Mouse (Mus musculus) hindbrain, postnatal 0 days (tissue): ENCODE measurements around the gene Nmrk1. TPM values are rescaled to one million over a fixed set of nuclear protein-coding genes. Genes with fewer than 3 reads are reported as not detected.

Experiments
- ATAC-seq: fragments of 200-750 bp; cut with Nextera tagmentation; 2 replicates; pipeline ENCODE4 v1.8.0; 2017; ENCODE audit warnings: mild to moderate bottlenecking, moderate TSS enrichment, moderate library complexity
- DNase-seq: peaks from one replicate; pipeline ENCODE4 v3.0.0-alpha.2; 2015; ENCODE audit warnings: low spot score
- H3K27ac ChIP-seq: fragments of 300-500 bp; sonication (generic); 2 replicates; pipeline ENCODE4 v1.5.1; 2014; ENCODE audit warnings: mild to moderate bottlenecking
- H3K27me3 ChIP-seq: fragments of 300-500 bp; sonication (generic); 2 replicates; pipeline ENCODE4 v1.6.1; 2014; ENCODE audit warnings: low read length, mixed read lengths; ENCODE audit not compliant: insufficient read depth
- H3K36me3 ChIP-seq: fragments of 300-500 bp; sonication (generic); 2 replicates; pipeline ENCODE4 v1.6.1; 2014; ENCODE audit warnings: low read length, mixed read lengths; ENCODE audit not compliant: insufficient read depth
- H3K4me1 ChIP-seq: fragments of 300-500 bp; sonication (generic); 2 replicates; pipeline ENCODE4 v1.6.1; 2014; ENCODE audit warnings: antibody characterized with exemption, low read length, mixed read lengths; ENCODE audit not compliant: insufficient read depth
- H3K4me2 ChIP-seq: fragments of 300-500 bp; sonication (generic); 2 replicates; pipeline ENCODE4 v1.6.1; 2014; ENCODE audit warnings: low read depth, mild to moderate bottlenecking, low read length, moderate library complexity, mixed read lengths
- H3K4me3 ChIP-seq: fragments of 300-500 bp; sonication (generic); 2 replicates; pipeline ENCODE4 v1.5.1; 2014; ENCODE audit warnings: low read length
- H3K9ac ChIP-seq: fragments of 300-500 bp; sonication (generic); replicated peaks from 2 replicates; pipeline ENCODE4 v1.6.1; 2014; ENCODE audit warnings: mild to moderate bottlenecking, low read length, moderate library complexity, mixed read lengths
- H3K9me3 ChIP-seq: fragments of 300-500 bp; sonication (generic); 2 replicates; pipeline ENCODE4 v1.6.1; 2016; ENCODE audit warnings: low read length, mixed read lengths
- CTCF ChIP-seq: IDR thresholded peaks from 2 replicates; pipeline ENCODE4 v1.5.1; 2016; ENCODE audit warnings: antibody characterized with exemption, control low read depth, low read depth
- WGBS: fragments of 180-500 bp; shearing (Covaris S2); extraction: QIAGEN DNeasy Blood & Tissue Kit; methylation state at CpG from one replicate; pipeline ENCODE4 v1.1.7; 2014; 5-methylcytosine and 5-hydroxymethylcytosine counted together
- polyA plus RNA-seq: library from polyadenylated mRNA; unstranded; fragments of >200 nt; fragmentation: Nextera tagmentation; extraction: Ambion mirVana; gene quantifications from 2 replicates; pipeline ENCODE4 v1.2.1, GENCODE M21; 2015
- total RNA-seq: library from RNA; depleted of rRNA; stranded (reverse); fragments of >200 nt; gene quantifications from 2 replicates; pipeline ENCODE4 v1.2.3, GENCODE M21; 2014

Nmrk1 gene
- total and polyA plus RNA-seq, 2 experiments from 2014 or later, result 9.2 to 10.6 TPM

DNA sequence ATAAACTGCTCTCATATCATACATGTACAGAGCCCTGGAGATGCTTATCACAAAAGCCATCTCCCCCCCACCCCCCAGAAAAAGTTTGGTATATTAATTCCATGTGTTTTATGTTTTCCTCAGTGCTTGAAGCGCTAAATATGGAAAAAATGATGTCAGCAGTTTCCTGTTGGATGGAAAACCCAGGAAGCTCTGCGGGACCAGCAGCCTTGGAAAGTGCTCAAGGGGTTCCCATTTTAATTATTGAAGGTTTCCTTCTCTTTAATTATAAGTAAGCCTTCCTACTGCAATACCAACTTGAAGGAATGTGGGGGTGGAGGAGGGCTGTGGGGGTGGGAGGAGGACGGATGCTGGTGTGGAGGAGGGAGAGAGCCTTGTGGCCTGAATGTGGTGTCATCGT, 9.3 kb downstream of the Nmrk1 start:
- Histone ChIP-seq H3K9me3 (no peaks in the 10 kb centered on the region), H3K9ac (no peak overlapping the region), H3K27me3 (no peaks in the 10 kb centered on the region), H3K4me2 (no peak overlapping the region), H3K36me3 (no peaks in the 10 kb centered on the region), H3K4me3 (no peak overlapping the region), H3K4me1 (no peaks in the 10 kb centered on the region), H3K27ac (no peak overlapping the region)
- WGBS, result 81% methylated on average over 4 of the region's 4 CpGs
- DNase-seq (no peak), ATAC-seq (no peak)
- no peak for TF ChIP-seq CTCF

DNA sequence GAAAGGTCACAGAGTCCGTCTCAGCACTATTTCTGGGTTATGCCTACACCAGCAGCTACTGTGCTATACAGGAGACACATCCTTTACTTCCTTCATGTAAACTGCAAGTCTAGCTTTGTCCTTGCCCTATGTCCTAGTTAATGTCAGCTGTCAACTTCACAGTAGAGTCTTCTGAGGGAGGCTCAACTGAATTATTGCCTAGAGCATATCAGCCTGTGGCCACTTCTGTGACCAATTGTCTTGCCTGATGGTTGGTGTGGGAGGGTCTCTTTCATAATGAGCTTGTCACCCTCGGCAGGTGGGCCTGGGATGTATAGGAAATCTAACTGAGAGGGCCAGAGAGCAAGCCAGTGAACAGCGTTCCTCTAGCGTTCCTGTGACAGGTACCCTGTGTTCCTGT, 11.7 kb downstream of the Nmrk1 start:
- WGBS, result 39% methylated on average over 4 of the region's 4 CpGs
- H3K4me1 ChIP-seq, result no peaks in the 10 kb centered on the region
- ATAC-seq, result no peak
- H3K4me3 ChIP-seq, result no peak overlapping the region
- DNase-seq, result no peak
- H3K36me3 ChIP-seq, result no peaks in the 10 kb centered on the region
- H3K9me3 ChIP-seq, result no peaks in the 10 kb centered on the region
- H3K27ac ChIP-seq, result no peak overlapping the region
- TF ChIP-seq CTCF, result no peak
- no peak overlapping the region for H3K4me2 ChIP-seq
- no peak overlapping the region for H3K9ac ChIP-seq
- H3K27me3 ChIP-seq, result no peaks in the 10 kb centered on the region

DNA sequence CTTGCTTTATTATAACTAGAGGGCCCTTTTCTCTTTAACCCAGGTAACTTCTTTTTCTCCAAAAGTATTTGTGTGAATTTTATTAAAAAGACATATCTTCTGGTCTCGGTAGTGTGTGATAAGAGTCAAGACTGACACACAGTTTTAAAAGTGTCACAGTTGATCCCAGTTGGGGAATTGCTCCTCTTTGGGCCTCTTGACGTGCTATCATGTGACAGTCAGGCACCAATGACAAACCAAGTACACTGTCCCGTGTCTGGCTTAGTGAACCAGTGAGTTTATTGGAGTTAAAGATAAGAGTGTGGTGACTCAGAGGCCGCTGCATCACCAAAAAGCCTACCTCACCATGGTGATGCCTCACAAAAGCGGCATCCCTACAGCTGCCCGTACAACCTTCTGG, 12.3 kb downstream of the Nmrk1 start:
- DNase-seq, result no peak
- H3K4me1 ChIP-seq, result no peaks in the 10 kb centered on the region
- ATAC-seq, result no peak
- no peaks in the 10 kb centered on the region for H3K36me3 ChIP-seq
- no peak overlapping the region for H3K4me2 ChIP-seq
- no peaks in the 10 kb centered on the region for H3K9me3 ChIP-seq
- WGBS, result 81% methylated on average over 6 of the region's 6 CpGs
- TF ChIP-seq CTCF, result no peak
- no peak overlapping the region for H3K4me3 ChIP-seq
- H3K9ac ChIP-seq, result no peak overlapping the region
- H3K27me3 ChIP-seq, result no peaks in the 10 kb centered on the region
- H3K27ac ChIP-seq, result no peak overlapping the region

DNA sequence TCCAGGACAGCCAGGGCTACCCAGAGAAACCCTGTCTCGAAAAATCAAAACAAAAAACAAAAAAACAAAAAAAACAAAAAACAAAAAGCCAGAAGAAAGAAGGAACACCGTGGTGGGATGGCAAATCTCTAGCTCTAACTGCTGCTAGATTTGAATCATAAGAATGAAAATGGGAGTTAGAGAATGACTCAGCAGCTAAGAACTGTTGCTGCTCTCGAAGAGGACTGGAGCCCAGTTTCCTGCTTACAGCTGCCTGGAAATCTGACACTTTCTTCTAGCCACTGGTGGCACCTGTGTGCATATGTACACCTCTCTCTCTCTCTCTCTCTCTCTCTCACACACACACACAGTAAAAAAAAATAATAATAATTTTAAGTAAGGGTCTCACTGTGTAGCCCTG, 14.6 kb downstream of the Nmrk1 start:
- Histone ChIP-seq H3K9ac (no peak overlapping the region), H3K9me3 (no peaks in the 10 kb centered on the region), H3K4me2 (no peak overlapping the region), H3K4me1 (no peaks in the 10 kb centered on the region), H3K4me3 (no peak overlapping the region), H3K27me3 (no peaks in the 10 kb centered on the region), H3K36me3 (no peaks in the 10 kb centered on the region), H3K27ac (no peak overlapping the region)
- no peak for TF ChIP-seq CTCF
- ATAC-seq (no peak), DNase-seq (no peak)
- WGBS, result 81% methylated on average over 3 of the region's 3 CpGs

DNA sequence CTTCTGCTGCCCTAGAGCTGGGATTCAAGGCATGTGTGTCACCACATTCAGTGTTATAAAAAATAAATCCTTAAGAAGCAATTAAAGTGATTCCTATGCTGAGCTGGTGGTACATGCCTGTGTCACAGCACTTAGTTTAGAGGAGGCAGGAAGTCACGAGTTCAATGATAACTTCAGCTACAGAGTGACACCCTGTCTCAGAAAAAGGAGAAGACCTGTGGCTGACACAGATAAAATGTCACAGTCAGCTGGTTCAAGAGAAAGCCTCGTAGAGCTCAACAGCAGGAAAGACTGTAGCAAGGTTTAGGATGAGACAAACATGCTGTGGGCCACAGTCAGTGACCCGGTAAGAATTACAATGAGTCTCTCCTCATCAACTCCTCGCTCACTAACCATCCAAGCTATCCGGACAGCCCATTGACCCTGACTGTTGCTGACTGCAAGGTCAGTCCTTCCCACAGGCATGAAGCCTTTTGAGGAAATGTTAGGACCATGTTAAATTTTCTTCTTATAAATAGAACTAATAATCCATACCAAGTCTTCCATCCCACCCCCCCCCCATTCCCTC, 15.2 kb downstream of the Nmrk1 start:
- no peak for DNase-seq
- Histone ChIP-seq H3K9ac (no peak overlapping the region), H3K9me3 (no peaks in the 10 kb centered on the region), H3K4me1 (no peaks in the 10 kb centered on the region), H3K27me3 (no peaks in the 10 kb centered on the region), H3K4me3 (no peak overlapping the region), H3K36me3 (no peaks in the 10 kb centered on the region), H3K27ac (no peak overlapping the region), H3K4me2 (no peak overlapping the region)
- TF ChIP-seq CTCF, result no peak
- ATAC-seq, result no peak
- 52% methylated on average over 5 of the region's 5 CpGs for WGBS

DNA sequence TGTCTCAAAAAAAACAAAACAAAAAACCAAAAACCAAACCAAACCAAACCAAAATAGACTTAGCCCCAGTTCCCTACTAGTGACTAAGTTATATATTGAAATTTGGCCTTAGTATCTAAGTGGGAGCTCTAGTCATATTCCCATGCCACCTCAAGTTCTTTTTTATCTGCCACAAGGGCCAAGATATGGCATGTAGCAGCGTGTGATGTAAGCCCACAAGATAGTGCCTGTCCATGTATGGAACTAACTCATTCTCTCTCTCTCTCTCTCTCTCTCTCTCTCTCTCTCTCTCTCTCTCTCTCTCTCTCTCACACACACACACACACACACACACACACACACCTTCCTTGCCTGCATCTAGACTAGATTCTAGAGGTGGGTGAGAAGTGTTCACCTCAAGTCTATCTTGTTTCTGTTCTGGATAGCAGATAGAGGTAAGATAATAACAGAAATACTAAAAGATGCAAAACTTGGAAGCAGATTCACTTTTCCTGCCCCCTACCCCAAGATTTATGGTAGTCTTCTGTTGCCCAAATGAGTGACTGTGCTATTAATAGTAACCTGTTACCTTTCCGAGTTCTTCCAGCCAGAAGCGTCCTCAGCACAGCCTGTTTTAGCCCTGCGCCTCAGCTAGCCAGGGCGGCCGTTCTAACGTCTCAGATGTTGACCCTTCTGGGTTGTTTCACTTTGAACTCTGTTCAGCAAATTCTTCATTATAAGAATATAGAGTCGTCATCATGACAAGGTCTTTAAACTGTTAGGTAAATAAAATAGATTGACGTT, 16.2 kb downstream of the Nmrk1 start:
- DNase-seq (no peak), ATAC-seq (no peak)
- Histone ChIP-seq H3K4me2 (no peak overlapping the region), H3K27me3 (no peaks in the 10 kb centered on the region), H3K9me3 (no peaks in the 10 kb centered on the region), H3K36me3 (no peaks in the 10 kb centered on the region), H3K4me3 (no peak overlapping the region), H3K9ac (no peak overlapping the region), H3K4me1 (no peaks in the 10 kb centered on the region), H3K27ac (no peak overlapping the region)
- 82% methylated on average over 9 of the region's 9 CpGs for WGBS
- no peak for TF ChIP-seq CTCF

DNA sequence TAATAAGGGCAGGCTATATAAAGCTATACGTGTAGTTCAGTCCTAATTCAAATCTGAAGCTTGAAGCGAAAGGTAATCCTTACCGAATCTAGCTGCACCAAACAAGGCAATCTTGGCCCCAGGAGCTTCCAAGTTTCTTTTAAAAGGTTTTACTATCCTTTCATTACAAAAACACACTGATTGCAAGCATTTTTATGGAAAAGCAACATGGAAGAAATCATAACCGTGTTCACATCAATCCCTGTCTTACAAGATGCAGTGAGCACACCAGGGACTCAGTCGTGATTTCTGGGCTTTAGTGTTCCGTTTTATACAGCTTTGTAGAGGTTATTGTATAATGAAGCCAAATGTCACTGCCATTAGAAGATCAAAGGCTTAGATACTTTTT, 16.8 kb downstream of the Nmrk1 start:
- Histone ChIP-seq H3K27me3 (no peaks in the 10 kb centered on the region), H3K4me1 (no peaks in the 10 kb centered on the region), H3K9ac (no peak overlapping the region), H3K9me3 (no peaks in the 10 kb centered on the region), H3K36me3 (no peaks in the 10 kb centered on the region), H3K4me2 (no peak overlapping the region), H3K4me3 (no peak overlapping the region), H3K27ac (no peak overlapping the region)
- no peak for TF ChIP-seq CTCF
- WGBS, result 84% methylated on average over 6 of the region's 6 CpGs
- DNase-seq, result no peak
- ATAC-seq, result no peak
